Comparison of ENCODE assay signal across 24 mouse cellular contexts in the genomic region with DNA sequence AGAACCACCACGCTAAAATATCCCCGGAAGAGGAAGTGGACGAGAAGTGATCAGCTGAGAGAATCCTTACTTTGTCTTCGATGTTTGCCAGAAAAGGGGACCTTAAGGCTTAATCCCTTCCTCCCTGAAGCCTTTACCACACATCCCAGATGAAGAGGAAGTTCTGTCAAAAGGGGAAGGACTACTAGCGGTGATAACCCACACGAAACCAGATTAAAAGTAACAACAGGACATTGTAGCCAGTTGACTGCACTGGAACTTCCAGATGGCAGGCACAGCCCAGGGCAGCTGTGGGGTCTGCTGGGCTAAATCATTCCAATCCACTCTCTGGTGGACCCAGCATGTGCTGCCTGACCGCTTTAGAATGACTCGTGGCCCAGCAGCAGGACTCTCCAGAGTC. TPM values are rescaled to one million over a fixed set of nuclear protein-coding genes. Genes with fewer than 3 reads are reported as not detected.
DNase-seq lines count a peak whose midpoint lies in the region; ATAC-seq lines count a peak whose summit lies in the region.
"Had no signal": no experiment of that assay in that cellular context is flagged by ENCODE, and none has a peak within 500 bp of the region (broad histone marks: within the 10 kb centered on the region; RNA-seq: fewer than 3 reads in every experiment).

No protein-coding gene starts in this region.

- H3K4me1 ChIP-seq in heart, embryonic 12.5 days (replicated peaks): no peaks in the 10 kb centered on the region
- H3K4me1 ChIP-seq: embryonic facial prominence, embryonic 10.5 days; forebrain, embryonic 13.5 days; heart, embryonic 15.5 days; intestine, embryonic 15.5 days; kidney, embryonic 15.5 days; limb, embryonic 10.5 days; midbrain, embryonic 15.5 days had no signal

- no peak overlapping the region for H3K9ac ChIP-seq in heart, embryonic 12.5 days
- H3K9ac ChIP-seq: forebrain, embryonic 13.5 days; heart, embryonic 15.5 days; hindbrain, embryonic 14.5 days; intestine, embryonic 15.5 days; kidney, embryonic 15.5 days; liver, embryonic 14.5 days; midbrain, embryonic 15.5 days had no signal

- no peaks in the 10 kb centered on the region for H3K36me3 ChIP-seq in heart, embryonic 12.5 days
- H3K36me3 ChIP-seq: embryonic facial prominence, embryonic 10.5 days; heart, embryonic 15.5 days; intestine, embryonic 15.5 days; kidney, embryonic 15.5 days; limb, embryonic 10.5 days; midbrain, embryonic 15.5 days had no signal

- no peaks in the 10 kb centered on the region for H3K27me3 ChIP-seq in heart, embryonic 12.5 days (replicated peaks)
- H3K27me3 ChIP-seq: forebrain, embryonic 13.5 days; heart, embryonic 15.5 days; intestine, embryonic 15.5 days; kidney, embryonic 15.5 days; midbrain, embryonic 15.5 days; Patski had no signal

- no peaks in the 10 kb centered on the region for H3K9me3 ChIP-seq in heart, embryonic 12.5 days (replicated peaks)
- H3K9me3 ChIP-seq: embryonic facial prominence, embryonic 10.5 days; forebrain, embryonic 13.5 days; heart, embryonic 15.5 days; intestine, embryonic 15.5 days; kidney, embryonic 15.5 days; limb, embryonic 10.5 days; midbrain, embryonic 15.5 days had no signal

- WGBS in heart, embryonic 12.5 days: 56% methylated on average over 8 of the region's 8 CpGs

- peak; percentile 8 to 35 for DNase-seq in heart, adult 9 months (ENCODE audit: low spot score in 2 of 2)
- DNase-seq in lung, postnatal 36 days: peak; percentile 39
- DNase-seq in lung, postnatal 10 days: no peak
- DNase-seq in cerebellum, postnatal 25 days: no peak
- no peak for DNase-seq in left cerebral cortex, adult 9 months (ENCODE audit: low spot score in 2 of 2)
- DNase-seq: adrenal gland, postnatal 25 days; cerebellum, postnatal 10 days; gastrocnemius, postnatal 36 days; right cerebral cortex, adult 18-20 months; spleen, adult 18-20 months had no signal

- no peak overlapping the region for H3K4me3 ChIP-seq in heart, embryonic 12.5 days
- H3K4me3 ChIP-seq: embryonic facial prominence, embryonic 10.5 days; forebrain, embryonic 13.5 days; heart, embryonic 15.5 days; intestine, embryonic 15.5 days; kidney, embryonic 15.5 days; limb, embryonic 10.5 days; midbrain, embryonic 15.5 days had no signal

- no peak overlapping the region for H3K27ac ChIP-seq in heart, embryonic 12.5 days (ENCODE audit: poor library complexity, severe bottlenecking)
- H3K27ac ChIP-seq: embryonic facial prominence, embryonic 10.5 days; forebrain, embryonic 13.5 days; heart, embryonic 15.5 days; hindbrain, embryonic 14.5 days; intestine, embryonic 15.5 days; kidney, embryonic 15.5 days; limb, embryonic 10.5 days; liver, embryonic 14.5 days; midbrain, embryonic 15.5 days had no signal

- H3K4me2 ChIP-seq in heart, embryonic 12.5 days: no peak overlapping the region
- H3K4me2 ChIP-seq: forebrain, embryonic 13.5 days; heart, embryonic 15.5 days; hindbrain, embryonic 14.5 days; intestine, embryonic 15.5 days; kidney, embryonic 15.5 days; midbrain, embryonic 15.5 days had no signal

- no peak for ATAC-seq in heart, embryonic 12.5 days (ENCODE audit: insufficient number of reproducible peaks, low FRiP score)
- peak; percentile 98 for ATAC-seq in common myeloid progenitor, adult 5-6 weeks (replicated peaks; ENCODE audit: low read depth, poor library complexity, severe bottlenecking)
- ATAC-seq in monocyte, adult 5-6 weeks (replicated peaks; ENCODE audit: insufficient number of reproducible peaks, low FRiP score, low TSS enrichment, poor library complexity, severe bottlenecking): peak; percentile 97
- ATAC-seq: activated CD4-positive, CD25-positive, alpha-beta regulatory T cell, adult 4 months; forebrain, embryonic 13.5 days; intestine, embryonic 15.5 days; midbrain, embryonic 15.5 days; Patski had no signal

RNA-seq across cellular contexts. Expression of a gene that starts 17.7 kb away (rescaled TPM):
- 1.3 and 1.4 TPM in 2 replicates for polyA plus RNA-seq in heart, embryonic 12.5 days (2016; fragmentation: Nextera tagmentation; extraction: Ambion mirVana)
- total RNA-seq in common myeloid progenitor, adult 5-6 weeks (2017): 10.0 and 10.2 TPM in 2 replicates
- total RNA-seq in monocyte, adult 5-6 weeks (2017): 216 to 241 TPM (median 224 TPM) in 3 replicates

Comparison
In these comparisons a context has a peak if more than half of its experiments do, and no peak if none do; other contexts are left out.
1. DNase-seq: peak in heart, adult 9 months (2 of 2) and lung, postnatal 36 days (single experiment); none in lung, postnatal 10 days (single experiment), cerebellum, postnatal 25 days (0 of 2) and left cerebral cortex, adult 9 months (0 of 2).
2. RNA of a gene that starts 17.7 kb away (total RNA-seq): 216 to 241 TPM in monocyte, adult 5-6 weeks; 10.0 to 10.2 TPM in common myeloid progenitor, adult 5-6 weeks; every median in the first group is over 10 times any median in the second.